Mouse (Mus musculus) E14TG2a.4 (cell line): Measurements from ENCODE around the gene Arhgap32.

Source experiments
- CTCF ChIP-seq: conservative IDR thresholded peaks from 2 replicates; pipeline ENCODE4 v1.5.1; 2014; ENCODE audit warnings: low read length
- NANOG ChIP-seq: IDR thresholded peaks from 2 replicates; pipeline ENCODE4 v1.6.1; 2014; ENCODE audit warnings: borderline replicate concordance, low read length, mixed read lengths
- POU5F1 ChIP-seq: IDR thresholded peaks from 2 replicates; pipeline ENCODE4 v1.6.1; 2014; ENCODE audit warnings: low read length, borderline replicate concordance

DNA sequence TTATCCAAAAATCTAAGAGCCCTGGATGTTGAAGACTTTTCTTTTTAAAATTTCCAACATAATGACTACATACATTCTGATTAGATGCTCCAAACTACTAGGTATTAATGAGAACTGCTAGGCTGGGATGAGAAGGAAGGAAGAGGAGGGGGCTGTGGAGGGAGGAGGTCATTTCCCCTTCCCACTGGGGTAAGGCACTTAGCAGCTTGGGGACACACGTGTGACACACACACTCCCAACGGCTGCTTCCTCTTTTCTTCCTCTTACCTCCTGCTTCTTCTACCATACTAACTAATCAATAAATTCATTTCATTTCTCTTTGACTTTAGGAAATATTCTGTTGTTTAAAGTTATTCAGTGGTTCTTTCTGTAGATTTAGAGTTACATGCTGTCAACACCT, 65.2 kb downstream of the Arhgap32 start:
- TF ChIP-seq CTCF (no peak), NANOG (no peak), POU5F1 (no peak)
